Mouse (Mus musculus) c-Kit-positive CD71-negative TER-119-negative erythroid progenitor cells, embryonic 14.5 days (primary cell): ENCODE data around the gene Tex50.
"Not testable (repeated sequence)": the region's sequence is repeated elsewhere in the genome, so short reads cannot be mapped to it uniquely, and the experiment has no call there.

ENCODE experiments used
- DNase-seq: peaks from one replicate; pipeline ENCODE4 v3.0.0-alpha.2; 2013; ENCODE audit warnings: low read depth

Gene Tex50

DNA sequence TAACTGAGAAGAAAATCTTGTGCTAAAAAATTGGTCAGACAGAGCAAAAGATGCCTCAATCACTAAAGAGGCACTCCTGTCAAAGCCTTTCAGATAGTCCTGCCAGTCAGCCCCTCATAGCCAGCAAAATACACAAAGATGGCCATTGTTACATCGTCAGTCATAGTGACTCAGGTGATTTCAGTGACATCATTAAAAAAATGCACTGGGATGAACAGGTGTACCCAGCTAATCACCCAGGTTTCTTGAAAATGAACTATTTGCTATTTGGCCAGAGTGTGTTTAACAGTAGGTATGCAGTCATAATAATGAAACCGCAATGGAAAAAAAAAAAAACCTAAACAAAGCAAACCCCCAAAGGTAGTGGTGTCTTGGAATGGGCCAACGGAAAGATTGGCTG is at the start of gene Tex50:
Gene Tex50 (minus strand): TSS at position 101 of the 400 bp plus-strand sequence.
- no peak for DNase-seq

DNA sequence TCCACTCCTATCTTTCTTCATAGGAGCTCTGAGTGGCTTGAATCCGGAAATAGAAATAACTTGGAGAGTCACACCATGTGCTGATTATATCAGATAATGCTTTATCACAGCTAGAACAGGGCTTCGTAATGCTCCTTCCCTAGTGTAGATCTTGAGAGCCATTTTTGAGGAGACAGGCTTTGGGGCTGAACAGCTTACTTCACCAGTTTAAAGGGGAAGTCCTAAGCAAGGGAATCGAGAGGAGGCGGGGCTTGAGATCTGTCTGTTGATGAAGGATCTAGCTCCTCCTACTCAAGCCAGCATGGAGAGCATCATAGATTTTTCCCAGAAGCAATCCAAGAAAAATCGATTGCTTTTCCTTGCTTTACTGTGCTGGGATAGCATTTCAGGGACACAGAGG is 40.7 kb upstream of the Tex50 start:
- no peak for DNase-seq

DNA sequence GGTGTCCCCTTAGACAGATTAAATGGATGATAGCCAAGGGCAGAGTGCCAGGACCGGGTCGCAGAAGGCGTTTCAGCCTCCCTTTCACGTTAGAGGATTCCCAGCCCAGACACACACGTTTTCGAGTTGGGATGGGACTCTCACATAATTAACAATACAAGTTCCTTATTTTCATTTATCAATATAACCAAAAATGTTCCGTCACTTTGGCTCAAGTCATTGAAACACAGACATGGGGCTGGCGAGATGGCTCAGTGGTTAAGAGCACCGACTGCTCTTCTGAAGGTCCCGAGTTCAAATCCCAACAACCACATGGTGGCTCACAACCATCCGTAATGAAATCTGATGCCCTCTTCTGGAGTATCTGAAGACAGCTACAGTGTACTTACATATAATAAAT is 37.2 kb upstream of the Tex50 start:
- DNase-seq: not testable (repeated sequence)

DNA sequence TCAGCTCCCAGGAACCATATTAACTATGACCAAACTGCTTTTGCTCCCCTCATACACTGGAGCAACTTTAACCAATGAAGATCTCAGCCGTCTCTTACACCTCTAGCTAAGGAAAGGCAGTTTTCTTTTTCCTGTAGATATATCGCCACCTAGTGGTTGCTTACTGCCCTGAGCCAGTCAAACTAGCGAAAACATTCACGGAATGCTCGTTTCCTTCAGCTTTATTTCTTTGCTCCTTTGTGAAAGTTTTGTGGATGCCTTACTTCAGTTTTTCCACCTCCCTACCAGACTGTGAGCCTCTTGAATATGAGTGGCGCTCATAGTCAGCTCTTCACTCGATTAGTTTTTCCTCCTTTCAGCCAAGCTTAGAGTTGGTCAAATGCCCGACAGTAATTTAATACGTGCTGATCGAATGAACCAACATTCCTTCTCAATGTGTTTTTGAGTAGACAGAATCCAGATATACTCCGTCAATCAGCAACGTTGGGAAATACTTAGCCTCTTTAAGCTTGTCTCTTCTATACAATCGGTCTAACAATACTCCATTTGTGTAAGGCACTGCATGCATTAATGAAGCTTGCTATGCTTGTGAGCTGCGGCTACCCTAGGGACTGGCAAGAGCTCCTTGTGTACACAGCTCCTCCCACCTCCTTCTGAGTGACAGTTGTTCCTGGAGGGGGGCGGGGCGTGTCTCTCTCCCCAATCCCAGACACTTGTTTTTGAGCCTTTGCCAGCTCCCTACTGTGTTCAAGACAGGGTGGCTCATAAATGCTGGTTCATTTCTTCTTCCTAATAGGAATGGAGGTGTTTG is 36.6 kb upstream of the Tex50 start:
- peak; percentile 65 for DNase-seq

DNA sequence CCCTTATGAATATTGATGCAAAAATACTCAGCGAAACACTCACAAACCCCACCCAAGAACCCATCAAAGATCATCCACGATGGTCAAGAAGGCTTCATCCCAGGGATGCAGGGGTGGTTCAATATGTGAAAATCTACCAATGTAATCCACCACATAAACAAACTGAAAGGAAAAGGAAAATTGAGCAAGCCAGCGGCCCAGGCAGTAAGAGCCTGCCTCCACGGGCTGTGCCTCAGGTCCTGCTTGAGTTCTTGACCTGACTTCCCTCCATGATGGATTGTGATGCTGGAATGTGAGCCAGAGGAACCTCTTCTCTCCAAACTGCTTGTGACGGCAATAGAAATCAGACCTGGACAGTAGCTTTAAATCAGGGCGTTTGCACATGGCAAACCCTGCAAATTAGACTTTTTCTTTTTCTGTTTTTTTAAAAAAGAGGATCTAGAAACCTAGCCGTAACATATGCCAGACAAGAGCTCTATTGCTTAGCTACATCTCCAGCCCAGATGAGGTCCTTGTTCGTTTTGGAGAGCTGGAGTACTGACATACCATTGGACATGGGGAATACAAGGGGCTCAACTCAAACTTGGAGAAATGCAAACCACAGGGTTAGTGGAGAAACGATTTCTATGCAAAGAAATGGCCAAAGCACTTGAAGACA is 31.3 kb upstream of the Tex50 start:
- DNase-seq: no peak

DNA sequence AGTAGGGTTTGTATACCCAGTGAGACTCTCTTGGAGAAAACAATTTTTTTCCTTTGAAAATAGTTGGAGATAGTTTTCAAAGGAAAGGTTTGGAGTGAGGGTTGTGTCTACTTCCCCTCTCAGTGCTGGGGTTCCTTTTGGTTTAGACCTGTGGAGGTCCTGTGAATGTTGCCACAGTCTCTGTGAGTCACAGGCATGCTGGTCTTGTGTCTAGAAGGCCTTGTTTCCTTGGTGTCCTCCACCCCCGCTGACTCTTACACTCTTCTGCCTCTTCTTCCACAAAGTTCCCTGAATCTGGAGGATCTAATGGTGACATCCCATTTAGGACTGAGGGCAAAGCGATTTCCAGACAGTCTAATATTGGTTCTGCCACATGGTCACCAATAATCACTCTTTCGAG is 26.3 kb upstream of the Tex50 start:
- DNase-seq: no peak

DNA sequence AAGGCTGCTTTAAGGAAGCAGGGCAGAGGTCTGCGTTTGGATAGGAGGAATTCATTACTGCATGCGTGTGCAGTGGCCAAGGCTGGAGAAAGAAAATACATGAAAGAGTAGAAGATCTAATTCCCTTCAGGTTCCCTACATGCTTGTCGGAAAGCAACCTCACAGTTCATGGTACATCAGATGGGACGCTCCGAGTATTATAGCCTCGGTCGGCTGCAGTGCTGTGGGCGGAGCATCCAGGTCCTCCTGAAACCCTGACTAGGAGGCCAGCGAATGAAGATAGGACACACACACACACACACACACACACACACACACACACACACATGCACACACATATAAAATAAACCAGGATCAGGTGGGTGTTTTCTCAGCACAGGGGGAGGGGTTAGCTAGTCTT is 24.6 kb upstream of the Tex50 start:
- DNase-seq: no peak

DNA sequence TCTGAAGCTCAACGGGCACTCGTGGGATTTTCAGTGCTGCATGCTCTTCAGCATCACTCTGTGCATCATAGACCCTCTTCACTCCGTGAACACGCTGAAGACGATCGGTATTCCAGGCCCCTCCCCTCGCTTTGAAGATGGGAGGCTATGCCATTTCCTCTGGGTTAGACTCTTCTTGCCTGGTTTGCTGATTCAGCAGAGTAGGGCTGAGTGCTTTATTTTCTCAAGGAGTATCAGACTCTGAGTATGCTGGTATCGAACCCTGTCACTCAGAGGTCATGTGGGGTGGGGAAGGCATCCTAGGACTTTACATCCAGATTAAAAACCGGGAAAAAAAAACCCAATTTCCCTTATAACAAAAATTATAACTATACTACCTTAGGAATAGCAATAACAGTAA is 23.3 kb upstream of the Tex50 start:
- DNase-seq: no peak

DNA sequence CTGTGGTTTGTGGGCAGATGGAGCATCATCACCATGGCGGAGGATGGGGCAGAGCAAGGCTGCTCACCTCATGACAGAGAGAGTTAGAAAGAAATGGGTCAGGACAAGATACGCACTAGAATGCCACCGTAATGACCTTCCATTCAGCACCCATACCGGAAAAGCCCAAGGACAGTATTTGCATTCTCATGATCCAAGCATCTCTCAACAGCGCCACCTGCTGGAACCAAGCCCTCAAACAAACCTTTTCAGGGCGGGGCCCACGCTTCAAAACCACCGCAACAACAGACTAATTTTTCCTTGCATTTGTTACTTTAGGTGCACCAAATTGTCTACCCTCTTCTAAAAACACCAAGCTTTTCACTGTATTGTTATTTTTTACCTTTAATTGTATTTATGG is 21.6 kb upstream of the Tex50 start:
- peak; percentile 57 for DNase-seq

DNA sequence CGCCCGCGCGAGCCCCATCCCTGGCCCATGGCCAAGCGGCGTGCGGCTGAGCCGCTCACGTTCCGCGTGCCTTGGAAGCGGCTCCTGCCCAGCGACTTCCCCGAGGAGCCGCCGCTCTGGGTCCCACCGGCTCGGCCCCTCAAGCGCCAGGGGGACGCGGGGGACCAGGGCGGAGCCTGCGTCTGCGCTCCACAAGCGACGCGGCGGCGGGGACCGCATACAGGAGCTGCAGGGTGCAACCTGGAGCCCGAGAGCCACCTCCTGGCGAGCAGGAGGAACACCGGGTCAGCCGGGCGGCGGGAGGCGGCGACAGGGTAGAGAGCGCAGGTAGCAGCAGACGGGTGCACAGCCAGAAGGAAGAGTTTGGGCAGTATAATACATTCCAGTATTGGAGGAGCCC is 11.5 kb upstream of the Tex50 start:
- peak; percentile 43 for DNase-seq

DNA sequence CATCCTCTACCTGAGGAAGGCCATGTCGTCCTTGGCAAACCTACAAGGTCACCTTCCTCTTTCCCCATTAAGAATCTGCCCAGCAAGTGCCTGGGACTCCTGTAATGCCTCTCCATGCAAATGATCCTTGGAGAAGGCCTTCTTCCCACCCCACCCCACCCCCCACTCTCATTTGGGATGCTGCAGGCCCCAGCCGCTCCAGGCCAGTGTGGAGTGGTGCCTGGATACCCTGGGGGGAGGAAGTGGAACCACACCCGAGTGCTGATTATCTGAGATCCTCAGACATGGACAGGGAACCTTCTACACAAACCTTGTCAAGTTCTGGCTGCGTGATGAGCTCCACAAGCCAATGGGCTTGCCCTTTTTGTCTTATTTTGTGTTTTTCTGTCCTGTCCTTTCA is 1.2 kb upstream of the Tex50 start:
- DNase-seq: no peak

DNA sequence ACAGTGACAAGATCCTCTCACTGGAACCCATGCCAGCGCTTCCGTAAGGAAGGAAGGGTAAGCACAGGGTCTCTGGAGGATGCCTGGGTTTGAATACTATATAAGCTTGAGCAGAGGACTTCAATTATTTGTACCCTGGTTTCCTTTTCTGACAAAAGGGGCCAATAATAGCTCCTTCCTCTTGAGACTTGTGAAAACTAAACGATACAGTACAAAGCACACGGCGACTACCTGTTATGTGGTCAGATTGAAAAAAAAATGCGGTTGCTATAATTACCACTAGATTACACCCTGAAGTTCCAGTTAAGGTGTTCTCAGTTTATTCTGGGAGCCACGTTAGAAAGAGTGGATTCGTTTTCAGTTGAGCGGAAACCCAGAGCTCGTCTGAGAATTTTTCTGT is 2.6 kb downstream of the Tex50 start:
- no peak for DNase-seq

DNA sequence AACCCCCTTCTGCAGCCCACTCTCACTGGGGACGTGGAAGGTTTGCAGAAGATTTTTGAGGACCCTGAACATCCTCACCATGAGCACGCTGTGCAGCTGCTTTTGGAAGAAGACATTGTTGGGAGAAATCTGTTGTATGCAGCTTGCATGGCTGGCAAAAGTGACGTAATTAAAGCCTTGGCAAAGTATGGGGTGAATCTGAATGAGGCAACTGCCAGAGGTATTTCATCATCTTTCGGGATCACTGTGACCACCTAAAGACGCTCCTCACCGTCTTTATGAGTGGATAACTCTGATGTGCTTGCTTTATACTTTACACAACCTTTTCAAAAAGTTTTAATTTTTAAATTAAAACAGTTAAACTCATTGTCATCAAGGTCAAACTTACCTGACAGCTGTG is 8.0 kb downstream of the Tex50 start:
- DNase-seq: no peak

DNA sequence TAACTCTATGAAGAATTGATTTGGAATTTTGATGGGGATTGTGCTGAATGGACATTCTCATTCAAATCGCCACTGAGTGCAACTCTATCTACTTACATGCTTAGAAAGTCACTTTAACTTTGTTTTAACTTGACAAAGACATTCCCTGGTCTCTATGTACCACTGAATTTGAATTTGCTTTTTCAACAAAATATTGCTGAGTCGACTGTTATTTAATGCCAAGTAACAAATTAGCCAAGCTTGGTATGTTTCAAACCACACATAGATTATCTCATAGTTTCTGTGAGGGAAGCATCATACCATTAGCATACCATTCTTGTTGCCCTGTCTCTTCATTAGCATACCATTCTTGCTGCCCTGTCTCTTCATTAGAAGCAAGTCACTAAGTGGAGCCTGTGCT is 11.2 kb downstream of the Tex50 start:
- no peak for DNase-seq

DNA sequence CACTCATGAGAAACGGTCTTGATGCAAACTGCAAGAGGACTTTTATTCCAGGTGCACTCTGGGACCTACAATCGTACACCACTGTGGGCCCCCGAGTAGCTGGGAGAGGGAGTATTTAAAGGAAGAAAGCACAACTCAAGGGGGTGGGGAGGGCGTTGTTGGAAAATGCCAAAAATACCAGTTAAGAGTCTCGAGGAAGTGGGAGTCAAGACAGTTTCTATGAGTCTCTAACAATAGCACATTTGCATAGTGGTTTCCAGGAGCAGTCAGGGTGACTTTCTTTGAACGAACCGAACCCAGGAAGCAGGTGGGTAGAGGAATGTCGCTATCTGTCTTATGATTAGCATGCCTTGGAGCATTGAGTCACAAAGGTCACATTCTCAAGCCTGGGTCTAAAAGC is 13.5 kb downstream of the Tex50 start:
- not testable (repeated sequence) for DNase-seq

DNA sequence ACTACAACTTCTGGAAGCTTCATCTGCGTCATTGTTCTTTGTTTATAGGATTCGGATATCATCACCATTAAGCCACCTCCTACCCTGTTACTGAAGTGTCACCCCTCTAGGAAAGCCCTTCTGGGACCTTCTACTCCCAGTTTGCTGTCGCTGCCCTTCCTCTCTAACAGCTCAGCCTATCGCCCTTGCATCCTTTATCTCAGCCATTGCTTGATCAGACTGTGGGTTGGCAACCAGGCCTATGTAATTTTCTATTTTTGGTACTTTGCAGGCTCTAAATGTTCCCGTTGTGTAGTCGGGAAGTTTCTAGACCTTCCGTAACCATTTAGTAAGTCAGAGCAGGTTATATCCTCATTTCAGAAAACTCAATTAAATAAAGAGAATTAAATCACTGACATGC is 15.9 kb downstream of the Tex50 start:
- DNase-seq: no peak

DNA sequence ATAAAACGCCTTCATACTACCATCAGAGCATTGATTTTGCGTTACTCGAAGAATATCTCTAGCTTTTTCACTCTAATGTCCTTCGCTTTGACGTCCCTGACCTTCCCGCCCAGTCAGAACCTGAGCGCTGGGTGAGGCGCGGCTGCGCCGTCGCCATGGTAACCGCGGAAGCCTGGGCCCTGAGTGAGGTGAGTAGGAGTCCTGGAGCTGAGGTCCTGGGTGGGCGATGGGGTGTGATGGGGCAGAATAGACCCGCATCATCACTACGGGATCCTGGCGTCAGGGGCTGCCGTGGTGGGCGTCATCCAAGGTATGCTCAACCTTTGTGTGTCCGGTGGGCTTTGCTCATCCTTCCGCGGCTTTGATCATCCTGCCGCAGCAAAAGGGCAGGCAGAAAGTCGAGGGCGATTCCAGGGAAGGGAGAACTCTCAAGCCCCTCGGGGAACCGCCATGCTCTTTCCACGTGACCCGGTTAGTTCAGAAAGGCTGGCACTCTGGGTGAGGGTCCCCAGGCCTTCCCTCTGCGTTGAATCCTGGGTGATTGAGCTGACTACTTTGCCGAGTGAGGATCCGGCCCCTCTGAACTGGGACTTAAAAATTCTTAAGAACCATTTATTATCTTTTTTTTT is 16.5 kb downstream of the Tex50 start, which contains the start of gene Ankrd45:
Gene Ankrd45 (plus strand): TSS at position 161 of the 629 bp plus-strand sequence.
- no peak for DNase-seq

DNA sequence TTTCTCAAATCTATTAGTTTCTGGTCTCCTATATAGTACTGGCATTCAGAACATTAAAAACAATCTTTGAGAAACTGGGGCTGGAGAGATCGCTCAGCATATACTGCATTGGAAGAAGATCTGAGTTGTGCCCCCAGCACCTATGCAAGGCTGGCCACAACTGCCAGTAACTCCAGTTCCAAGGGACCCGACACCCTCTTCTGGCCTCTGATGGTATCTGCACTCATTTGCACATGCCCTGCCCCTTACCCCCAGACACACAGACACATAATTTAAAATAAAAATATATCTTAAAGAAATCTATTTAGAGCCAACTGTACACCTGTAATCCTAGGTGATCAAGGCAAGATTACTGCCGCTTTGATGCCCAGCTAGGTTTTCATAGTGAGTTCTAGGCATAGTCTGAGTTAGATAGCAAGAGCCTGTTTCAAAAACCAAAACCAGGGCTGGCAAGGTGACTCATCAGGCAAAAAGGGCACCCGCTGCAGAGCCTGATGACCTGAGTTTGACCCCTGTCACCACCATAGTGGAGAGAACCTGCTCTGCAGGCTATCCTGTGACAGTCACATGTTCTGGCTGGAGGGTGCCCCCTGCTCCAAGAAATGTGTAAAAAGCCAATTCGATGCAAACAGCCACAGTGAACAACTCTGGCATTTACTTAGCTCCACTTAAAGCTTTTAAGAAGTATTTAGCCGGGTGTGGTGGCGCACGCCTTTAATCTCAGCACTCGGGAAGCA is 18.9 kb downstream of the Tex50 start:
- no peak for DNase-seq

DNA sequence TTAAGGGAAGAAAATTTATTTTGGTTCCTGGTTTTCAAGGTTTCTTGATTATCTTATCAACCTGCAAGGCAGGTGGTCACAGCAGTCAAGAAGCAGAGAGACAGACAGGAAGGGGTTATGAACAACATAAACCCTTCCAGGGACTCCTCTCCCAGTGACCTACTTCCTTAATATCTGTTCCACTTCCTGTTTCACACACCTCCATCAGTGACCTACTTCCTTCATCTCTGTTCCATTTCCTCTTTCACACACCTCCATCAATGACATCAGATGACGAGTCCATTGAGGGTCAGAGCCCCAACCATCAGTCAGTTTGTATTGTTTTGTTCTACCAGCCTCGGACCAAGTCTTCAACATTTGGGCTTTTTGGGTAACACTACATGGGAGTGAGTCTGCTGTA is 19.6 kb downstream of the Tex50 start:
- DNase-seq: no peak

DNA sequence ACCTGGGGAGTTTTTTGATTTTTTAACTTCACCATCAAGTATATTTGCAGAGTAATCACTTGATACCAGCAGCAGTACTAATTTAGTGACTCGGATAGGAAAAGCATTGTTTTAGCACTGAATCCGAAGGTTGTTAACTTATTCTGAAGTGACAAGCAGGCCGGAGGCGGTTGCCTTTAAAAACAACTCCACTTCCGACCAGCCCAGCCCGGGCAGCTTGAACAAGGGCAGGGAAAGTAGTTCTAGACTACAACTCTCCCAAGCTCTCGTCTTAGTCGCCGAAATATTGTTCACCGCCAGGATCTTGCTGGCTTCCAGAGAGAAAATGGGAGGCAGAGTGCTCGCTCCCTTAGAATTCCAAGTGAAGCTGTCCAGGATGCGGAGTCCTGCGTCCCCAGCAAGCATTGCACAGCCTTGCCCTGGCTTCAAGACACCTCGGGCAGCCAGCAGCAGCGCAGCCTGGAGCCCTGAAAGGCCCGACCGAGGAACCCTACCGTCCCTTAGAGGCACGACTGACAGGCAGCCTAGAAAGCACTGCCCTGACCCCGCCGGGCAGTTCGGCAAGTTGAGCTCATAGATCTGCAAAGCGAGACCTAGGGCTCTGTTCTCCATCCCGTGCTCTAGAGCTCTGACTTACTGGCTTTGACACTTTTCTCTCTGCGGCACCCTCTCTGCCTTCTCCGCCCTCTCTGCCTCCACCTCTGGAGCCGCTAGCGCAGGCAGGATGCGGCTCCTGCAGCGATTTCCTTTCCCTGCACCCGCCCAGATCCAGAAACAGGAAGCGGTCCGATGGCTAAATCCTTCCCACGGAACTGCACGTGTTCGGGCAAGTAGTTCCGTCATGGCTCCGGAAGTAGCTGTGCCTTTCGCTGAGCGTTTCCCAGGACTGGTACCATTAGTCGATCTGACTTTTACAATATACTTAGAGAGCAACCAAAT is 28.1 kb downstream of the Tex50 start, which contains the start of gene Klhl20:
Gene Klhl20 (minus strand): TSS at position 786 of the 939 bp plus-strand sequence.
- peak; percentile 99 for DNase-seq

DNA sequence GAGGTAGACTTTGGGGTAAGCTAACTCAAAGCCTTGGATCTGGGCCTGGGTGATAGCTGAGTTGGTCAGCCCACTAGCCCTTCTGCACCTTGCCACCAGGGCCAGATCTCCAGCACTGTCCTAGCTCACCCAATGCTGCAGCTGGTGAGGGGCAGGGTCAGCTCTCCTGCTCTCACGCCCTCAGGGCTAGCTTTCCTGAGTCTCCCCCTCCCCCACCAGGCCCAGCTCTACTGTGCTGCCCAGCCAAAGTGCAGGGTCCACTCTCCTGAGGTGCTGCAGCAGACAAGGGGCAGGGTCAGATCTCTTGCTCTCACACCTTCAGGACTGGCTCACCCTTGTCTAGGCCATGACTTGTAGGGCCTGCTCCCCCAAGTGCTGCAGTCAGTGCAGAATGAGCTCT is 32.7 kb downstream of the Tex50 start:
- DNase-seq: no peak
